Mouse (Mus musculus): ENCODE data around the gene Stx11.
A peak's percentile ranks its signal among the peaks of the same experiment; 100 is the strongest.
"Not testable (repeated sequence)": the region's sequence is repeated elsewhere in the genome, so short reads cannot be mapped to it uniquely, and the experiment has no call there.

The Stx11 gene

DNA sequence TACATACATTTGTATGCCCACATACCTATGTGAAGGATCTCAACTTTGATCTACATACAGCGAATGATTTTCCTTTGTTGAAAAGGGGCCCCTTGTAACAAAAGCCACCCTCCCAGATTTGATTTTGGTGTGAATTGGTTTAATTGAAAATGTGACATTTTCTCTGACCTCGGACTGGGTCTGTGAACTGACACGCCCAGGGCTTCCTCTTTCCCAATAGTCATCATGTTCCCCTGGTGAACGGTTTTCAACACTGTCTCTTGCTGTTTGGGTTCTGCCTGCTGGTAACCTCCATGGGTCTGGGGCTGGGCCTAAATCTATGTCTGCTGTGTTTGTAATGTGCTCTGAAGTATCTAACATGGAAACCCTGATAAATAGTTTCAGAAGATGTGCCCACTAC lies 6.8 kb downstream of the Stx11 start:
- no peak for DNase-seq (ENCODE audit: low spot score)

DNA sequence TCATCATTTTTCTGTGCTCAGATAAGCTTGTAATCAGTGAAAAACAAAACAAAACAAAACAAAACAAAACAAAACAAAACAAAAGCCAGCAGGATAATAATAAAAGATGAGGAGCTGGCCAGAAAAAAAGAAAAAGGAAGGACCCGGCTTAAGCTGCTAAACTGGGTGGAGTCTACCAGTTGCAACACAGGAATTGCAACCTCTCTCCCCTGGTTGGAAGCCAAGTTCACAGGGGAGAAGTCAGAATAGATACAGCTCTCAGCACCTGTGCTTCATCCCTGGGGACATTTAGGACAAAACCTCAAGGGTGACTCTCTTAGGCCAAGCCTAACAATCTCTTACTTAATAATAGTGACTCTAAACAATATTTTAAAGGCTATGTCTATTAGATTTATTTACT lies 8.3 kb downstream of the Stx11 start:
- DNase-seq (ENCODE audit: low spot score) = no peak

DNA sequence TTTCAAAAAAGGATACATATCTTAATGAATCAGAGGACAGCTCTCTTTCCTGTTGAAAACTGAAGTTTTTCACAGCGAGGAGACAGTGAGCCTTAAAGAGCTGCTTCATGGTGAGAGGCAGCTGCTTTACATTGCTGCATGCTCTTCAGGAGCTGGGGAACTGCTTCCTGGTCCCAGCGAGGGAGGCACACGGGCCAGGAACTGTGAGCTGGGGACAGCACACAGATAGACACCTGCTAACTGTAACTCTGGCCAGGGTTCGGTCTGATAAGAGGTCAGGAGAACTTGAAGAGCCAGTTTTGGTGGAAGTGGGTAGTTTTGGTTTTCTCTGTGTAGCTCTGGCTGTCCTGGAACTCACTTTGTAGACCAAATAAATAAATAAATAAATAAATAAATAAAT lies 12.7 kb downstream of the Stx11 start:
- not testable (repeated sequence) for DNase-seq (ENCODE audit: low spot score)

DNA sequence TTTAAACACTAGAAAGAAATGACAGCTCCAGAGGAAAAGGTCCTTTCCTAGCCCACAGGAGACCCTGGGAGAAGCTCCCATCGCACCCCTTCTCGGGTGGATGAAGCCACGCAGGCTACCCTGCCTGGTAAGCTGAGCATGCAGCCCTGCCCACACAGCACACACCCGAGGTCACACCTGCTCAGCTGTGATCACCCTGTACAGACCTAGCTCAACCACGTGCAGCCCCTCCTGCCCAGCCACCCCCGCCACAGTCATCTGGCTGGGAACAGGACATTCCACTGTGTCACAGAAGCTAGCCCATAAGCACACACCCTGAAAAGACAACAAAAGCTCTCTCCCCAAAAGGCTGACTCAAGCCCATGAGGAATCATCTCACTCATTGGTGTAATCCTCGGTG lies 14.8 kb downstream of the Stx11 start:
- no peak for DNase-seq (ENCODE audit: low spot score)

DNA sequence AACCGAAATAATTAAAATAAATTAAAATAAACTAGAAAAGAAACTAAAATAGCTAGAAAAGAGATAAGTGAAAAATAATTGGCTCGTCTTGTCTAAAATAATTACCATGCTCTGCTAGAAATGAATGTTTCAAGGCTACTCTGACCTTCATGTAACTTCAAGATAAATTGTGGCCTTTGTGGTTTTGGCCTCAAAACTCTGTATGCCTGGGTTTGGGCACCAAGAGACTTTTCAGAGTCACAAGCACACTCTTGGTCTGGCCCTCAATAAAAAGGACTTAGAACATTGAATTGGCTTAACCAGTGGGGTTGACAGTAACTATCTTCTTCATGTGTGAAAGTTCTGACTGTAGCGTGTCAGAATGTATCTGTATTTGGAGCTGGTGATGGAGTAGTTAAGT lies 16.5 kb downstream of the Stx11 start:
- DNase-seq (ENCODE audit: low spot score) = no peak

DNA sequence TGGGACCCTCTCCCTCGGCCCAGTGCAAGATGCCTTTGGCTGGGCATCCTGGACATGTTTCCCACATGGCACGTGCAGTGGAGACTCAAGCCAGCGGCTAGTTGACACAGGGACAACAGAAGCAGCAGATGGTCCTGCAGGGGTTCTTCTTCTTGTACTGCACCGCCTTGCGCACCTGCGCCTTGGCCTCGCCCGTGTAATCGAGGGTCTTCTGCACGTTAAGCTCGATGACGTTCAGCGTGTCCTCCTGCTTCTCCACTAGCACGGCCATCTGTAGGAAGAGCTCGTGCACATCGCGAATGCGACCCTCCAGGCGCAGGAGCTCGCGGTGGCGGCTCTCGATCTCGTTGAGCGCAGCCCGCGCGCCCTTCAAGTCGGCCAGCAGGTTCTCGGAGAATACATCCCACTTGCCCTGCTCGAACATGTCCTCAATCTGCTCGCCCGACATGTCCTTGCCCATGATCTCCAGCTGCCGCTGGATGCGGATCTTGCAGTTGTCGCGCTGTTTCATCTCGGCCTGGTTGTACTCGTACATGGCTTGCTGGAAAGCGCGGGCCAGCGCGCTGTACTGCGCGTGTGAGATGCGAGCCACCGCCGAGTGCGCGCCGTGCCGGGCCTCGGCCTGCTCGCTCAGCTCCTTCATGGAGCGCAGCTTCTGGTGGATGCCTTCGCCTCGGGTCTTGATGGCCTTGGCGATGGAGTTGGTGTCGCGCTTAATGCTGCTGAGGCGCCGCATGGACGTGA lies 22.9 kb downstream of the Stx11 start:
- peak; percentile 8 for DNase-seq (ENCODE audit: low spot score)

DNA sequence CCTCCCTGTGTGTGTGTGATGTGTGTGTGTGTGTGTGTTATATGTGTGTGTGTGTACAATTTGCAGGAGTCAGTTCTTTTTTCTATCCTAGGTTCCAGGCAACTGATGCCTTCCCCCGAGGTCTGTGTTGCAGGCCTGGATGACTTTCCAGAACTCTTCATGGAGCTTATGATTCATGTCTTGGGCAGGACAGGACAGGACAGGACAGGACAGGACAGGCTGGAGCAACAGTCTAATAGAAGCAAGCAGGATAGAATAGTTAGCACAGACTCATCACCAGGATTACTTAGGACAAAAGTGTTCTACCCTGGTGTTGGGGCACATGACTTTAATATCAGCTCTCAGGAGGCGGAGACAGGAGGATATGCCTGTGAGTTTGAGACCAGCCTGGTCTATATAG lies 25.3 kb downstream of the Stx11 start:
- no peak for DNase-seq (ENCODE audit: low spot score)

DNA sequence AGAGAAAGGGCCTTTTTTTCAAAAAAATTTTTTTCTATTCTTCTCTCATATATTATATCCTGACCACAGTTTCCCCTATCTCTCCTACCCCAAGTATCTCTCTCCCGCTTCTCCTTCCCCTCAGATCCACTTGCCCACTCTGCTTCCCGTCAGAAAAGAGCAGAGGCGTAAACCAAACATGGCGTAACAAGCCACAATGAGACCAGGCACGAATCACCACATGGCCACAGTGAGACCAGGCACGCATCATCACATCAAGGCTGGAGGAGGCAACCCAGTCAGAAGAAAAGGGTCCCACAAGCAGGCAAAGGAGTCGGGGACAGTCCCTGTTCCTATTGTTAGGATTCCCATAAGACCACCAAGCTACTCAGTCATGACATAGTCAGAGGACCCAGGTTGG lies 28.0 kb downstream of the Stx11 start:
- no peak for DNase-seq (ENCODE audit: low spot score)

DNA sequence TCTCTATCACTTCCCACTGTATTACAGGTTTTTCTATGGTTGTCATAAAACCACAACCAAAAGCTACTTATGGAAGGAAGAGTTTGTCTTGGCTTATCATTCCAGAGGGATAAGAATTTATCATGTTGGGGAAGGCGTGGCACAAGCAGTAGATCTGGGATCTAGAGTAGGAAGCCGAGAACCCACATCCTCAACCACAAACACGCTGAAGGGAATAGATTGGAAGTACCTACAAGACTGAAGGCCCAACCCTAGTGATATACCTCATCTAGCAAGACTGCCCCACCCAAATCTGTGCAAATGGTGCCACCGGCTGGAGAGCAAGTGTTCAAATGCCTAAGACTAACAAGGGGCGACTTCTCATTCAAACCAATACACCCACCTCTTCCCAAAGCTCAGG lies 28.5 kb downstream of the Stx11 start:
- no peak for DNase-seq (ENCODE audit: low spot score)

DNA sequence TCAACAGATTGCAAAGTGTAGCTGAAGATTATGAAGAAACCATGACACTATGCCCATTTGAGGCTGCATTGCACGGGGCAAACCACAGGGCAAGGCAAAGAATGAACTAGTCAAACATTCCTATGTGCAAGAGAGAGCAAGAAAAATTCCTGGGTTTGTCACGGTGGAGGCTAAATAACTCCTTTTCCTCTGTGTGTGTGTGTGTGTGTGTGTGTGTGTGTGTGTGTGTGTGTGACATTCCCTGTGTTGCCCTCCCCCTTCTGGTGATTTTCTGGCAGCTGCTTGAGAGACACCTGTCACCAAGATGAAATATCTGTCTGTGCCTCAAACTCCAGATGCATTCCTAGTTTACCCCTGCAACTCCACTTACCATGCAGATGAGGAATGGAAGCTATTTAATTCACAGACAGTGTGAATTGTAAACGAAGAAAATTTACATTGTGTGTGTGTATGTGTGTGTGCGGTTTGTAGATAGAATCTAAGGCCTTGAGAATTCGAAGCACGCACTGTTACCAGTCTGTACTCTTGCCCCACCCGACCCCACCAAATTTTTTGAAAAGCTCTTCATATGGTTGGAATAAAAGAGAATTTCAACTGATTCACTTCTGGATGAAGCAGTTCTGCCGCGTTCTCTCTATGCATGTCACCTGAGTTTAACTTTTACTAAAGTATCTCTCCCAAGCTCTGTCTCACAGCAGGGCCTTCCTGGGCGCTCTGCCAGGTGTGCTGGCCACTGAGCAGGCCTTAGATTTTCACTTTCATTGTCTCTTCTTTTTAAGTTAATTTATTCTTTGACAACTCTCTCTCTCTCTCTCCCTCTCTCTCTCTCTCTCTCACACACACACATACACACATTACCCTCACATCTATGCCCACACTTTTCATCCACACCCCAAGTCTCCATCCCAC lies 32.4 kb downstream of the Stx11 start:
- DNase-seq (ENCODE audit: low spot score) = no peak

DNA sequence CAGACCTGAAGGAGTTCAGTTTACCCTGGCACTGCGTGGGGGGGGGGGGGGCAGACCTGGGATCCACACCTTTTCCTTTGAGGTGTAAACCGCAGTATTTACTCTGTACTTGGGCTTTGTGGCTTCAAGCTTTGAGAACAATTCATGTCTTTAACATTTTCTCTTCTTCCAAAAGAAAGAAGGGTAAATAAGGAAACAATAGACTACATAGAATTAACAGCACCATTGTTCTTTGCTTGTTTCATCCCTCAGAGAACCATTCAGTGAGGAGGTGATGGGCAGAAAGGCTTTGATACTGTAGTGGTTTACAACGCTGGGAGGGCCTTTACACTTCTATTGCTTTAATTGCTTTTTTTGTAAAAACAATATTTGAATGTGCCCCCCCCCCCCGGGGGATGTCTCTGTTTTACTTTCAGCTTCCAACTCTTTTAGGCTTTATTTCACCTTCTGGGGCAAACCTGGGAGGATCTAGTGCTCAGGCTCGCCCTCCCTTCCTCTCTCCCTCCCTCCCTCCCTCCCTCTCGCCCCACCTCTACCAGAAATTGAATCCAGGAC lies 33.7 kb downstream of the Stx11 start:
- no peak for DNase-seq (ENCODE audit: low spot score)

DNA sequence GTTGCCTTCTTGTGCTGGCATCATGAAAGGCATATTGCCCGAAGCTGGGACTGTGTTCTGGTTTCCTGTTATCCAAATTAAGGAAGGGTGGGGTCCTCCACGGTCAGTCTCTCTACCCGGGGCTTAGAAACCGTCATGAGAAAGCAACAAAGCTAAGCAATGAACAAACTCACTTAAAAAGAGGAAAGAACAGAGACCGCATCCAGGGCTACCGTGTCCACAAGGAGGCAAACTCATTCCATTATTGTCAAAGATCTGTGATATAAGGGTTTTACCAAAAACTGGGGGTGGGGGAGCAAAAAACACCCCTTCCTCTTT lies 34.3 kb downstream of the Stx11 start:
- no peak for DNase-seq (ENCODE audit: low spot score)

DNA sequence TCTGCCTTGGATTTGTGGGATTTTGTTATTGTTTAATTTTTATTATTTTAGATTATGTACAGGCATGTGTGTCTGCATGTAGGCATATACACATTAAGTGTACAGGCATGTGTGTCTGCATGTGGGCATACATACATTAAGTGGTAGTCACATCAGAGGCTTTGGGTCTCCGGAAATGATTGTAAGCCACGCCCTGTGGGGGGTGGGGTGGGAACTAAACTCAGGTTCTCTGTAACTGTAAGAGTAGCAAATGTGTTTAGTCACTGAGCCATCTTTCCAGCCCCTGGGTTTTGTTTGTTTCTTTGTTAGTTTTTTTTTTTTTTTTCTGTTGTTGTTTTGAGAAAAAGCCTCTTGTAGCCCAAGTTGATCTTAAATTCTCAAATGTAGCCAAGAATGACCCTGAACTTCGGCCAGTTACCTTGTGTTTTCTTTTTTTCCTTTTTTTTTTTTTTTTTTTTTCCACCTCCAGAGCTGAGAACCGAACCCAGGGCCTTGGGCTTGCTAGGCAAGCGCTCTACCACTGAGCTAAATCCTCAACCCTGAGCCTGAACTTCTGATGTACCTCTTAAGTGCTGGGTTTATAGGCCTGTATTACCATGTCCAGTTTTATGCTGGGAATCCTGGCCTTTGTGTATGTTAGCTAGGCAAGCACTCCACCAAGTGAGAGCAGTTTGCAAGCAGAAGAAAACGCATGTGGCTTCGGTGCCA lies 34.8 kb downstream of the Stx11 start:
- no peak for DNase-seq (ENCODE audit: low spot score)

DNA sequence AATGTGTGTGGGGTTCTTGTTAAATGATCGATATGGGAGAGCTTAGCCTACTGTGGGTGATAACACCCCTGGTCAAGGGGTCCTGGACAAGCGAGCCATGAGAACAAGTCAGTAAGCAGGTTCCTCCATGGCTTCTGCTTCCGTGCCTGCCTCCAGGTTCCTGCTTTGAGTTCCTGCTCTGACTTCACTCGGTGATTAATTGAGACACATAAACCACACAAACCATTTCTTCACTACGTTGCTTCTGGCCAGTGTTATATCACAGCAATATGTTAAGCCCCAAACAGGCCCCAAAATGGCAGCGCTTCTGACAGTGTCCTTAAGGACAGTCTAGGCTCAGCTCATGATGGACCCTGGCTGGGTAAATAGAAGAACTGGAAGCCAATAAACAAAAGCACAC lies 35.9 kb downstream of the Stx11 start:
- no peak for DNase-seq (ENCODE audit: low spot score)

DNA sequence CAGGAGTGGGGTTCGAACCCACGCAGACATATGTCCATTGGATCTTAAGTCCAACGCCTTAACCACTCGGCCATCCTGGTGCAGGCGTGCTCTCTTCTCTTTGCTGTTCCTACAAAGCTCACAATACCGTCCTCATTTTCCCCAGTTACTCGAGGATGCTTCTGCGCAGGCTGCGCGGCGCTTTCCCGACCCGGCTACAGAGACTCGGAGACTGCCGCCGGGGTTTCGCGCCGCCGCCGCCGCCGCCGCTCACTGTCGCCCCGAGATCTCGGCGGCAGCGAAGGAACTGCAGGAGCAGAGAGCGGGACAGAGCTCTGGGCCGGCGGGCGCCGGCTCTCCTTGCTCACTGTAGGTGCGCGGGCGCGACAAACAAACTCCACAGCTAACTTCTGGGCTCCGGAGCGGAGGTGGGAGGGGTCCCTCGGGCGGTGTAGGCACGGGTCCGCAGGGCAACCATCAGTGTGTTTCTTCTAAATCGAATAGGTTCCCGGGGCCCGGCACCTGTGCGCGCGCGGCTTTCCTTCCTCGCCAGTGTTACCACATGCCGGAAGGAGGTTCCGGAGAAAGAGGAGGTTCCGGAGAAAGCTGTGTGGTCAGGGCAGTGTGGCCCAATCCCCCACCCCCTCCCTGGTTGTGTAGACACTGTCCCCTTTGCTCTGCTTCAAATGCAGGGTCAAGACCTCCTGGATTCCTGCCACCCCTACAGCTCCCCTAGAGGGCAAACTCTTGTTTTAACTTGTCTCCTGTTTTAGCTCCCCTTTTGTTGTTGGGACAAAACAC lies 41.3 kb downstream of the Stx11 start:
- DNase-seq (ENCODE audit: low spot score) = peak; percentile 99

DNA sequence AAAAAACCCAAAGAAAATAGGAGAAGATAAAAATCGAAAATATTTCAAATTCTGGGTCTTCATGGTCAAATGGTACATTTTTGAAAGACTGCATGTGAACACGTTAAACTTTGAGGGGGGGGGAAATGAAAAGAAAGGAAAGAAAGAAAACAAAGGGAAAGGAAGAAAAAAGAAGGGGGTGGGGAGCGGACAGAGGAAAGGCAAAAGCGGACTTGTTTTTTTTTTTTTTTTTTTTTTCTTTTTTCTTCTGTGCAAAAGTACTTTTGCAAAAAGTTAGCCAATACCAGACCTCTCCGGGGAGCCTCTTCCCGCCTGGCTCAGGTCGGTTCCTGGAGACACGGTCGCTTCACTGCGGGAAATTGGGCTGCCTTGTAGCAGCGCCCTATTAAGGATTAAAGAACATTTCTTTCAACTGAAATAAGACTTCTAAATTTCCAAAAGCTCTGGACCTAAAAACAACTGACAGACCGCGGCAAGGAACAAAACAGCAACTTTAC lies 42.0 kb downstream of the Stx11 start:
- DNase-seq (ENCODE audit: low spot score) = no peak

DNA sequence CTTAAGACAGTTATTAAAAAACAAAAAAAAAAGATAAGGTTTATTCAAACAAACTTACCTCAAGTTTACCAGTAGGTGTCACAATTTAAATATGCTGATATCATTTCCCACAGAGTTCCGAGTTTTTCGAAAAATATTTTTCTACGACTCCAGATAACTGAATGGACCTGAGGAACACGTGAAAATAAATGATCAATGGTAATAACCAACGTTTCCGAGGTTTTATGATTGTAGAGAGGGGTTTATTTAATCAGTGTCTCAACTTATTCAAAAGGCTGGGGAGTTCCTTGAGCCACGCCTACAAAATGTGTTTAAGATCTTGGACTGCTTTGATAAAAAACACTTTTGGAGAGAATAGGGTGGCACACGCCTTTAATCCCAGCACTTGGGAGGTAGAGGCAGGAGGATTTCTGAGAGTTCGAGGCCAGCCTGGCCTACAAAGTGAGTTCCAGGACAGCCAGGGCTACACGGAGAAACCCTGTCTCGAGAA lies 42.5 kb downstream of the Stx11 start:
- no peak for DNase-seq (ENCODE audit: low spot score)

DNA sequence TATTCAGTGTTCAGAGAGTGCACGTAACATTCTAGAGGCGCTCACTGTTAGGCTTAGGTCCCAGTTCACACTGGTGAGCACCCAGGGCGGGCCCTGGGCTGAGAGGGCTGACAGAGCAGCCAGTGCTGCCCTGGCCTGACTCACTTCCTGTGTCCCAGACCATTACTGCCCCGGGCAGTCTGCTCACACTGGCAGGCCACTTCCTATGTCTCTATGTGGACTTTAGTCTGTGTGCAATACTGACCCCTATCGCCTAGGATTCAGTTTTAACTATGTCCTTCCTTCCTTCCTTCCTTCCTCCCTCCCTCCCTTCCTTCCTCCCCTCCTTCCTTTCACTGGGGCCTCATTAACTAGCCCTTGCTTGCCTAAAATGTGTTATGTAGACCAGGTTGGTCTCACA lies 44.8 kb downstream of the Stx11 start:
- no peak for DNase-seq (ENCODE audit: low spot score)

DNA sequence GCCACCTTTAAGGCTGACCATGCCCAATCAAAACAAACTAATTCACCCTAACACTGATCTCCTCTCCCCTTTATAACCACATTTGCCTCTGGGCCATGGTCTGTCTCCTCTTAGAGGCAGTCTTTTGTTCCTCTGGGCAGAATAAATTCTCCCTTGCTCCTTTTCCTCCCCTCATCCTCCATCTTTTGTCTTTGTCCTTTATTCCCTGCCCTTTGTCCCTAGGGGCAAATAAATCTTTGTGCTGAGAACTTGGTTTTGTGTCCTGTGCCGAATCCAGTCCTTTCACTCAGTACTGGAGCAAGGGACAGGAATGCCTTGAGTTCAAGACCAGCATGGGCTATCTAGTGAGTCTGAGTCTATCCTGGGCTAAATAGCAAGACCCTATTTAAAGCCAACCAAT lies 46.5 kb downstream of the Stx11 start:
- no peak for DNase-seq (ENCODE audit: low spot score)

DNA sequence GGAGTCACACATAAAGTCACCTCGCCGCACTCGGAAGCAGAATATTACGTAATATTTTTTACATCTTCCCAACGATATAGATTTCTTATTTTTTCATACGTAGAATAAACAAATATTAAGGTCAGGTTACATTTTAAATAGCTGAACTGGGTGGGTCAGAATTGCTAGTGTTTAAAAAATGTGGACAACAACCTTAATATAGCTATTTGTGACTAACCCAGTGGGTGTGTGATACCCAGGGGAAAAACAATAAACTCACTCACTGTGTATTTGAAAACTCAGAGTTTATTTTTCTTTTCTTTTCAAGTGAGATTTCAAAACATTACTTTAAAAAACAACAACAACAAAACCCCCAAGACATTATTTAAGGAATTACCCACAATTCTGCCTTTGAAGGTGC lies 47.7 kb downstream of the Stx11 start:
- no peak for DNase-seq (ENCODE audit: low spot score)

DNA sequence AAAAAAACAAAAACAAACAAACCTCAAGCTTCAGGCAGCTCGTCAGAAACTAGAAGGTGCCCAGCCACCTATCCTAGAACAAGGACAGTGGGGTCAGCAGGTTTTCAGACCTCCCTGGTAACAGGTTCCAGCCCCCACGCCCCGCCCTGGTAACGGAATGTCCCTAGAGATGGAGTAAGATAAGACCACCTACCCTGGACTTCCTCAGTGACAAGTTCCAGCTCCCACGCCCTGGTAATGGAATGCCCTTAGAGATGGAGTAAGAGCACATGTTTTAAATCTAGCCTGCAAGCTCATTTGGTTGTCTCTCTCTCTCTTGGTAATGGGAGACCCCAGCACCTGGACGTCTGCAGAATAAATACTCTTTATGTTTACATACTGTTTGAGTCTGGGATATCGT lies 48.3 kb downstream of the Stx11 start:
- DNase-seq (ENCODE audit: low spot score) = no peak

DNA sequence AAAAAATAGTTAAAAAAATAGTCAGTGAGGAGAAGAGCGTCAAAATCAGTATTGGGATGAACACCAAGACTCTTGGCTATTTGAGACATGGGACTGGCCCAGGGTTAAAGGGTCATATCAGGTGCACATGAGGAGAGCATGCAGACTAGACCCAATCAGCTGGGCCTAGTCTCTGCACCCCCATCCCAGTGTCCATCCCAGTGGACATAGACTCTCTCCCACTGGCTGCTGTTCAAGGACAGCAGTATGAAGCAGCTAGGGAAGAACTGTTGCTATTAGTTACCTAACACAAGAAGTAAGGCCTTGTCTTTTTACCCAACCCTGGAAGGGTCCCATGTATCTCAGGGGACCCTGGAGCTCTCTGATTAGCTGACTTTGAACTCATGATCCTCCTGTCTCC lies 49.9 kb downstream of the Stx11 start:
- DNase-seq (ENCODE audit: low spot score) = no peak
